Mouse (Mus musculus) liver, adult 10 weeks (tissue): ENCODE measurements around the gene Phtf2. TPM values are rescaled to one million over a fixed set of nuclear protein-coding genes. Genes with fewer than 3 reads are reported as not detected.

ENCODE experiments used
- polyA plus RNA-seq: library from polyadenylated mRNA; stranded (reverse); fragments of 350-450 nt; fragmentation: Illumina TruSeq; extraction: RNeasy Lipid Tissue Mini Kit (QIAGEN cat#74804); gene quantifications from one replicate; pipeline ENCODE4 v1.2.3, GENCODE M21; 2014; ENCODE audit warnings: low read depth, low replicate concordance

Gene Phtf2
- polyA plus RNA-seq, result 9.6 TPM

GRCm38 (mm10) chr5:20881915-20882800, at the start of gene Phtf2, which contains the start of gene Tmem60:
Phtf2 (minus strand) TSS chr5:20882124.
Tmem60 (plus strand) TSS chr5:20882191.

Other genes with a start within 250 kb of the Phtf2 start
- 23.2 TPM for gene Tmem60, start 67 bp upstream of the Phtf2 start, polyA plus RNA-seq
- gene Rsbn1l, start 74.3 kb upstream of the Phtf2 start, polyA plus RNA-seq, result 14.2 TPM
- 65.5 TPM for gene Ptpn12, start 173.8 kb upstream of the Phtf2 start, polyA plus RNA-seq